19 mouse cellular contexts compared by ENCODE assay signal in genomic region chr14:100950681-100951119, GRCm38 (mm10).
A peak's percentile ranks its signal among the peaks of the same experiment; 100 is the strongest.
DNase-seq lines count a peak whose midpoint lies in the region; ATAC-seq lines count a peak whose summit lies in the region.
"Had no signal": no experiment of that assay in that cellular context is flagged by ENCODE, and none has a peak within 500 bp of the region (broad histone marks: within the 10 kb centered on the region; RNA-seq: fewer than 3 reads in every experiment).

No protein-coding gene starts in this region.

- no peak overlapping the region for H3K4me3 ChIP-seq in forebrain, embryonic 13.5 days
- no peak overlapping the region for H3K4me3 ChIP-seq in forebrain, embryonic 10.5 days
- no peak overlapping the region for H3K4me3 ChIP-seq in midbrain, embryonic 11.5 days (ENCODE audit: low read depth, low read length)
- H3K4me3 ChIP-seq in midbrain, embryonic 15.5 days, result no peak overlapping the region
- H3K4me3 ChIP-seq: gastrocnemius, adult 2 months; kidney, embryonic 15.5 days; left cerebral cortex, adult 2 months; midbrain, embryonic 10.5 days; myocyte had no signal

- no peak overlapping the region for H3K4me2 ChIP-seq in forebrain, embryonic 13.5 days
- H3K4me2 ChIP-seq in midbrain, embryonic 11.5 days, result no peak overlapping the region
- no peak overlapping the region for H3K4me2 ChIP-seq in midbrain, embryonic 15.5 days
- H3K4me2 ChIP-seq: kidney, embryonic 15.5 days had no signal

- 0 out of 2 replicates have a peak, but pooled peaks have one; percentile 13 for ATAC-seq in forebrain, embryonic 13.5 days
- no peak for ATAC-seq in midbrain, embryonic 11.5 days (ENCODE audit: low FRiP score)
- ATAC-seq in midbrain, embryonic 15.5 days (replicated peaks), result no peak

- no peaks in the 10 kb centered on the region for H3K27me3 ChIP-seq in forebrain, embryonic 13.5 days
- H3K27me3 ChIP-seq in forebrain, embryonic 10.5 days (ENCODE audit: poor library complexity, severe bottlenecking), result no peaks in the 10 kb centered on the region
- no peaks in the 10 kb centered on the region for H3K27me3 ChIP-seq in midbrain, embryonic 11.5 days (ENCODE audit: control insufficient read depth, insufficient read depth, low read length)
- no peaks in the 10 kb centered on the region for H3K27me3 ChIP-seq in midbrain, embryonic 15.5 days (replicated peaks)
- H3K27me3 ChIP-seq: CH12.LX; kidney, embryonic 15.5 days had no signal

- no peaks in the 10 kb centered on the region for H3K9me3 ChIP-seq in forebrain, embryonic 13.5 days (replicated peaks)
- H3K9me3 ChIP-seq in forebrain, embryonic 10.5 days, result no peaks in the 10 kb centered on the region
- H3K9me3 ChIP-seq in midbrain, embryonic 11.5 days (ENCODE audit: control insufficient read depth, low read length), result no peaks in the 10 kb centered on the region
- no peaks in the 10 kb centered on the region for H3K9me3 ChIP-seq in midbrain, embryonic 15.5 days
- H3K9me3 ChIP-seq: kidney, embryonic 15.5 days; midbrain, embryonic 10.5 days had no signal

- no peak overlapping the region for H3K27ac ChIP-seq in forebrain, embryonic 13.5 days
- no peak overlapping the region; the same call in 1 of the 2 replicates for H3K27ac ChIP-seq in forebrain, embryonic 10.5 days
- H3K27ac ChIP-seq in midbrain, embryonic 11.5 days (ENCODE audit: low read depth, low read length), result no peak overlapping the region
- H3K27ac ChIP-seq in midbrain, embryonic 15.5 days, result no peak overlapping the region
- H3K27ac ChIP-seq: gastrocnemius, adult 2 months; kidney, embryonic 15.5 days; left cerebral cortex, adult 2 months; midbrain, embryonic 10.5 days had no signal

- no peaks in the 10 kb centered on the region for H3K4me1 ChIP-seq in forebrain, embryonic 13.5 days
- H3K4me1 ChIP-seq in forebrain, embryonic 10.5 days, result peaks cover 3% of the 10 kb centered on the region; the same call in 1 of the 2 replicates
- H3K4me1 ChIP-seq in midbrain, embryonic 11.5 days (ENCODE audit: control insufficient read depth, insufficient read depth, low read length), result no peaks in the 10 kb centered on the region
- H3K4me1 ChIP-seq in midbrain, embryonic 15.5 days, result no peaks in the 10 kb centered on the region
- H3K4me1 ChIP-seq: kidney, embryonic 15.5 days; midbrain, embryonic 10.5 days had no signal

- DNase-seq in forebrain, embryonic 10.5 days (ENCODE audit: extremely low spot score, low spot score), result no peak
- peak; percentile 80 for DNase-seq in midbrain, embryonic 11.5 days (ENCODE audit: low spot score, missing footprints)
- DNase-seq in forelimb bud, embryonic 11.5 days (ENCODE audit: low read depth, low spot score), result peak; percentile 66
- peak; percentile 10 for DNase-seq in skeletal muscle tissue, adult 2 months (ENCODE audit: low read depth, low spot score)
- no peak for DNase-seq in thymus, postnatal 36 days
- no peak for DNase-seq in kidney, postnatal 36 days
- DNase-seq: adrenal gland, postnatal 36 days; cerebellum, postnatal 10 days; gastrocnemius, adult 2 months; heart, postnatal 14 days; right cerebral cortex, postnatal 14 days; thymus, postnatal 4 days had no signal

- 75% methylated on average over 3 of the region's 3 CpGs for WGBS in forebrain, embryonic 13.5 days
- 62% methylated on average over 3 of the region's 3 CpGs for WGBS in forebrain, embryonic 10.5 days
- 74% methylated on average over 3 of the region's 3 CpGs for WGBS in midbrain, embryonic 11.5 days
- 57% methylated on average over 3 of the region's 3 CpGs for WGBS in midbrain, embryonic 15.5 days

- H3K9ac ChIP-seq in forebrain, embryonic 13.5 days, result no peak overlapping the region
- H3K9ac ChIP-seq in midbrain, embryonic 11.5 days (ENCODE audit: low read length), result no peak overlapping the region
- no peak overlapping the region for H3K9ac ChIP-seq in midbrain, embryonic 15.5 days
- H3K9ac ChIP-seq: kidney, embryonic 15.5 days had no signal

- no peaks in the 10 kb centered on the region for H3K36me3 ChIP-seq in forebrain, embryonic 13.5 days (ENCODE audit: poor library complexity, severe bottlenecking)
- no peaks in the 10 kb centered on the region for H3K36me3 ChIP-seq in forebrain, embryonic 10.5 days (replicated peaks)
- no peaks in the 10 kb centered on the region for H3K36me3 ChIP-seq in midbrain, embryonic 11.5 days (ENCODE audit: control insufficient read depth, insufficient read depth, low read length)
- no peaks in the 10 kb centered on the region for H3K36me3 ChIP-seq in midbrain, embryonic 15.5 days (replicated peaks)
- H3K36me3 ChIP-seq: kidney, embryonic 15.5 days; midbrain, embryonic 10.5 days had no signal

Comparison
In these comparisons a context has a peak if more than half of its experiments do, and no peak if none do; other contexts are left out.
1. DNase-seq: peak in midbrain, embryonic 11.5 days (single experiment), forelimb bud, embryonic 11.5 days (single experiment) and skeletal muscle tissue, adult 2 months (single experiment); none in forebrain, embryonic 10.5 days (single experiment), thymus, postnatal 36 days (0 of 2) and kidney, postnatal 36 days (0 of 2).